ENCODE assay signal across 10 mouse cellular contexts in the genomic region with DNA sequence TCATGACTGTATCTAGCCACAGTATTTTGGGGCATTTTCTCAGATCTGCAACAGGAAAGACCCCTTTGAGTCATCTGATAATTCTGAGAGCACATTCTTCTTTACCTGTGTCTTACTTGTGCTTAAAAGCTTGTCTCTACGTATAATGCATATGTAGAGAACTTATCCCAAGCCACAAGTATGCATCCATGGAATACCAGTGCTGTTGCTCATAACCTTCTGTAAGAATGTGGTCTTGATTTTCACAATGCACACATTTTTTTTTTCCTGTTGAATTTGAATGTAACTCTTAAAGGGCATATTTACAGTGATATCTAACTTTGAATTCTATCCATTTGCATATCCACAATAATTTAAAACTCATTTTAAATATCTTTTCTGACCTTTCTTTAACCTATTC.
"Had no signal": no experiment of that assay in that cellular context is flagged by ENCODE, and none has a peak within 500 bp of the region (broad histone marks: within the 10 kb centered on the region; RNA-seq: fewer than 3 reads in every experiment).

No protein-coding gene starts in this region.

- DNase-seq: kidney, adult 8-10 months; kidney, postnatal 10 days; kidney, postnatal 36 days; left cerebral cortex, postnatal 4 days; liver, postnatal 0 days; lung, embryonic 14.5 days; right cerebral cortex, postnatal 4 days; thymus, postnatal 25 days had no signal

- ATAC-seq: liver, postnatal 0 days; lung, postnatal 0 days; midbrain, embryonic 15.5 days had no signal
